Mouse (Mus musculus): ENCODE measurements around the gene Rbpj.

Rbpj gene

GRCm38 (mm10) chr5:53590875-53591682, 125.1 kb downstream of the Rbpj start:
- peak; percentile 11 for DNase-seq (ENCODE audit: low spot score)

- no peak for DNase-seq (ENCODE audit: low spot score)
Measured at GRCm38 (mm10) chr5:53591683-53592050, 125.7 kb downstream of the Rbpj start.

- no peak for DNase-seq (ENCODE audit: low spot score)
Measured at GRCm38 (mm10) chr5:53593080-53593688, 127.2 kb downstream of the Rbpj start.

- DNase-seq (ENCODE audit: low spot score) = no peak
Measured at GRCm38 (mm10) chr5:53594274-53594673, 128.3 kb downstream of the Rbpj start.

- no peak for DNase-seq (ENCODE audit: low spot score)
Measured at GRCm38 (mm10) chr5:53598510-53598909, 132.6 kb downstream of the Rbpj start.

GRCm38 (mm10) chr5:53599116-53599515, 133.2 kb downstream of the Rbpj start:
- DNase-seq (ENCODE audit: low spot score) = no peak

- DNase-seq (ENCODE audit: low spot score) = no peak
Measured at GRCm38 (mm10) chr5:53602194-53602593, 136.2 kb downstream of the Rbpj start.

GRCm38 (mm10) chr5:53605450-53605849, 139.5 kb downstream of the Rbpj start:
- no peak for DNase-seq (ENCODE audit: low spot score)

GRCm38 (mm10) chr5:53607230-53607996, 141.5 kb downstream of the Rbpj start:
- no peak for DNase-seq (ENCODE audit: low spot score)

GRCm38 (mm10) chr5:53618844-53619243, 152.9 kb downstream of the Rbpj start:
- DNase-seq (ENCODE audit: low spot score) = no peak

GRCm38 (mm10) chr5:53632026-53632425, 166.1 kb downstream of the Rbpj start:
- DNase-seq (ENCODE audit: low spot score) = no peak

GRCm38 (mm10) chr5:53636795-53637194, 170.8 kb downstream of the Rbpj start:
- DNase-seq (ENCODE audit: low spot score) = no peak

- no peak for DNase-seq (ENCODE audit: low spot score)
Measured at GRCm38 (mm10) chr5:53637206-53637605, 171.3 kb downstream of the Rbpj start.

GRCm38 (mm10) chr5:53638647-53639046, 172.7 kb downstream of the Rbpj start:
- DNase-seq (ENCODE audit: low spot score) = no peak

- no peak for DNase-seq (ENCODE audit: low spot score)
Measured at GRCm38 (mm10) chr5:53646669-53647068, 180.7 kb downstream of the Rbpj start.

- DNase-seq (ENCODE audit: low spot score) = no peak
Measured at GRCm38 (mm10) chr5:53647358-53647757, 181.4 kb downstream of the Rbpj start.

GRCm38 (mm10) chr5:53656596-53656995, 190.6 kb downstream of the Rbpj start:
- no peak for DNase-seq (ENCODE audit: low spot score)

- DNase-seq (ENCODE audit: low spot score) = no peak
Measured at GRCm38 (mm10) chr5:53657925-53658324, 192.0 kb downstream of the Rbpj start.

GRCm38 (mm10) chr5:53661508-53661907, 195.6 kb downstream of the Rbpj start:
- DNase-seq (ENCODE audit: low spot score) = no peak

- DNase-seq (ENCODE audit: low spot score) = no peak
Measured at GRCm38 (mm10) chr5:53662413-53662812, 196.5 kb downstream of the Rbpj start.

GRCm38 (mm10) chr5:53663665-53664064, 197.7 kb downstream of the Rbpj start:
- no peak for DNase-seq (ENCODE audit: low spot score)

GRCm38 (mm10) chr5:53668021-53668420, 202.1 kb downstream of the Rbpj start:
- no peak for DNase-seq (ENCODE audit: low spot score)
